Mouse (Mus musculus): Measurements from ENCODE around the gene Smg6.

GRCm38 (mm10) chr11:74925577-74926387, at the start of gene Smg6, which contains the start of gene Srr:
- TF ChIP-seq POLR2A (IDR thresholded peaks at IDR 0.05; ENCODE audit: low read depth, low read length) (peak; percentile 86), CTCF (IDR thresholded peaks at IDR 0.05; ENCODE audit: extremely low read depth, insufficient read length, insufficient replicate concordance, low read depth, low read length) (no peak)
